Mouse (Mus musculus) thymus, postnatal 10 days (tissue): ENCODE measurements around the gene Pde4d.

ENCODE experiments used
- DNase-seq, 2 experiments: peaks; one replicate each; pipeline ENCODE4 v3.0.0; 2021; ENCODE audit warnings: low spot score in 2 of 2

The Pde4d gene

GRCm38 (mm10) chr13:109651790-109652605, 1202.2 kb downstream of the Pde4d start:
- DNase-seq: no peak

- no peak for DNase-seq
Observed at GRCm38 (mm10) chr13:109652631-109653030, 1202.9 kb downstream of the Pde4d start.

- no peak for DNase-seq
Observed at GRCm38 (mm10) chr13:109655390-109655789, 1205.6 kb downstream of the Pde4d start.

- DNase-seq: no peak
Observed at GRCm38 (mm10) chr13:109659103-109659502, 1209.4 kb downstream of the Pde4d start.

- DNase-seq: no peak
Observed at GRCm38 (mm10) chr13:109661345-109661744, 1211.6 kb downstream of the Pde4d start.

GRCm38 (mm10) chr13:109662099-109662498, 1212.4 kb downstream of the Pde4d start:
- no peak for DNase-seq

GRCm38 (mm10) chr13:109662731-109663130, 1213.0 kb downstream of the Pde4d start:
- no peak for DNase-seq

- DNase-seq: no peak
Observed at GRCm38 (mm10) chr13:109664956-109665802, 1215.4 kb downstream of the Pde4d start.

GRCm38 (mm10) chr13:109665803-109666403, 1216.2 kb downstream of the Pde4d start:
- DNase-seq: no peak

- DNase-seq: no peak
Observed at GRCm38 (mm10) chr13:109669965-109670364, 1220.2 kb downstream of the Pde4d start.

GRCm38 (mm10) chr13:109671589-109672347, 1222.0 kb downstream of the Pde4d start:
- no peak for DNase-seq

- no peak for DNase-seq
Observed at GRCm38 (mm10) chr13:109677047-109677446, 1227.3 kb downstream of the Pde4d start.

- DNase-seq: no peak
Observed at GRCm38 (mm10) chr13:109677617-109678016, 1227.9 kb downstream of the Pde4d start.

- no peak for DNase-seq
Observed at GRCm38 (mm10) chr13:109678991-109679390, 1229.2 kb downstream of the Pde4d start.

GRCm38 (mm10) chr13:109680229-109680628, 1230.5 kb downstream of the Pde4d start:
- DNase-seq: no peak

- no peak for DNase-seq
Observed at GRCm38 (mm10) chr13:109681699-109682293, 1232.0 kb downstream of the Pde4d start.

GRCm38 (mm10) chr13:109683001-109683400, 1233.3 kb downstream of the Pde4d start:
- DNase-seq: no peak

- DNase-seq: no peak
Observed at GRCm38 (mm10) chr13:109684985-109685295, 1235.2 kb downstream of the Pde4d start.

GRCm38 (mm10) chr13:109685296-109686115, 1235.8 kb downstream of the Pde4d start:
- DNase-seq: peak in 1 of 2 experiments; percentile 30

GRCm38 (mm10) chr13:109686116-109686876, 1236.5 kb downstream of the Pde4d start:
- DNase-seq: no peak
